Mouse (Mus musculus): ENCODE data around the gene Gm10577.

DNA sequence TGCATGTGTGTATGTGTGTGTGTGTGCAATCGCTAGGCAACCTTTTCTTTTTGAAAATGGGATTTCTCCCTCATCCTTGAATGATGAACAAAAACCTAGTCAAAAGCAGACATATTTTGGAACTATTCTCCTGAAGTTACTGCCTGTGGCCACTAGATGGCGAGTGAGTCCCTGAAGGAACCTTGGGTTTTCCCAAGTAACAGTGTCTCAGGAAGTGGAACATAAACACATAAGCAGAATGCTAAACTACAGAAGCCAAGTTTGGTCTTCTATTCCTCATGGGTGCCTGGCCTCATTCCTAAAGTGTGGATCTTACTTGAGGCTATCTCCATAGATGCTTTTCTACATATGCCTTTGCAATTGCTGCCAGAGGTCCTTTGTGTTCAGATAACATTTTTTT lies 22.4 kb downstream of the Gm10577 start:
- TF ChIP-seq CTCF (IDR thresholded peaks at IDR 0.05; ENCODE audit: low read depth, low read length) (no peak), POLR2A (IDR thresholded peaks at IDR 0.05; ENCODE audit: insufficient read depth, low read length) (no peak)
